Mouse (Mus musculus): ENCODE results near the gene Map3k5. TPM values are rescaled to one million over a fixed set of nuclear protein-coding genes. Genes with fewer than 3 reads are reported as not detected.

Map3k5 gene
- polyA plus RNA-seq, 1 experiment from 2014 or later: 1.4 TPM

DNA sequence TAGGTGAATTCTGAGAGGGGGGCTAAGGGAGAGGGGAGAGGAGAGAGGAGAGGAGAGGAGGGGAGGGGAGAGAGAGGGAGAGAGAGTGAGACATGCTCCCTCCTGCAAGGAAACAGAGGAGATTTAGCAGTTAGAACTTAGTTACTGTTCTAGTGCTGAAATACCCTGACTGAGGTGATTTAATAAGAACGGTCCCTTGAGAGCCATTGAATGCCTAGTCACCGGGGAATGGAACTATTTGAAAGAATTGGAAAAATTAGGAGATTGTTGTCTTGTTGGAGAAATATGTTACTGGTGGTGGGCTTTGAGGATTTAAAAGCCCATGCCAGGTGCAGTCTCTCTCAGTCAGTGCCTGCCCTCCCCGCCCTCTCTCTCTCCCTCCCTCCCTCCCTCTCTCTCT is 61.9 kb downstream of the Map3k5 start:
- Histone ChIP-seq H3K9ac (no peak overlapping the region), H3K4me2 (no peak overlapping the region), H3K27ac (no peak overlapping the region), H3K36me3 (no peaks in the 10 kb centered on the region), H3K4me1 (no peaks in the 10 kb centered on the region), H3K4me3 (no peak overlapping the region), H3K27me3 (no peaks in the 10 kb centered on the region), H3K9me3 (no peaks in the 10 kb centered on the region)
- ATAC-seq (ENCODE audit: insufficient number of reproducible peaks, low FRiP score, low TSS enrichment, low read depth): no peak
- 68% methylated on average over 3 of the region's 3 CpGs for WGBS

DNA sequence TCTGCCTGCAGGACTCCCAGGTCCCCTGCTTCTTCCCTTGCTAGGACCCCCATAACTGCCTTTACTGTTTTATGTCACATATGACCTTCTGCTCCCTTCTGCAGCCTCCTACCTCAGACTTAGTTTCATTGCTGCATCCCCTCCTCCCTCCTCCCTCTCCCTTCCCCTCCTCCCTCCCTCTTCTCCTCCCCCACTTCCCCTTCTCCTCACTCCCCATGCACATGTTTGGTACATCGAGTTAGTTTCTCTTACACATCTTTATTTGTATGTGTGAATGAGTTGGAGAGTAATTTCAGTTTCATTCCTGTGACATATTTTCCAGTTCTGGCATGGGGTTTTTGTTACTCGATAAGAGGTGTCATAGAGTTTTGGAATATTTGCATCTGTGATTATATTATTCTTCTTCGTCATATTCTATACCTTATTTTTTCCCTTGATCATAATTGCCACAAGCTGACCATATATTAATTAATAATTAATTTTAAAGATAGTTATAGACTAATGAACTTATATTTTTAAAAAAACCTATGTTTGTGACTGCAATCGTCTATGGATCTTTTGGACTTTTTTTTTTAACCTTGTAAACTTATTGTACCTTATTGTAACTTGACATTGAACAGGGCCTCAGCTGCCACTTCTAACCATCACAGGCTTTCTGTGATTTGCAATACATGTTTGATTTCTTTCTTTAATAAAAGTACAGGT is 65.6 kb downstream of the Map3k5 start:
- Histone ChIP-seq H3K9ac (no peak overlapping the region), H3K4me1 (peaks cover 6% of the 10 kb centered on the region; the same call in 1 of the 2 replicates), H3K4me3 (no peak overlapping the region), H3K27me3 (no peaks in the 10 kb centered on the region), H3K27ac (no peak overlapping the region), H3K9me3 (no peaks in the 10 kb centered on the region), H3K36me3 (no peaks in the 10 kb centered on the region), H3K4me2 (no peak overlapping the region)
- WGBS: 67% methylated on average over 4 of the region's 4 CpGs
- no peak for ATAC-seq (ENCODE audit: insufficient number of reproducible peaks, low FRiP score, low TSS enrichment, low read depth)

DNA sequence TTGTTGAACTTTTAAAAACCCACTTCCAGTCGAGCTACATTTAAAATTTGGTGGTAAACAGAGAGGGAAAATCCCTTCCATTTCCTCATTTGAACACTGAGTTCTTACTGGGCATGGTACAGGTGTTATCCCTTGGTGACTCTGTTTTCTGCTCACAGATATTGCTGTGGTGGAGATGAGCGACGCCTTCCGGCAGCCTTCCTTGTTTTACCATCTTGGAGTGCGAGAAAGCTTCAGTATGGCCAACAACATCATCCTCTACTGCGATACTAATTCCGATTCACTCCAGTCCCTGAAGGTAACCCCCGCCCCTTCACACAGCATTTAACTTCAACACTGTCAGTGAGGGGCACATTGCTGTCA is 66.1 kb downstream of the Map3k5 start:
- Histone ChIP-seq H3K36me3 (no peaks in the 10 kb centered on the region), H3K4me2 (no peak overlapping the region), H3K4me3 (no peak overlapping the region), H3K27me3 (no peaks in the 10 kb centered on the region), H3K9me3 (no peaks in the 10 kb centered on the region), H3K4me1 (peaks cover 6% of the 10 kb centered on the region; the same call in 1 of the 2 replicates), H3K27ac (no peak overlapping the region), H3K9ac (no peak overlapping the region)
- 80% methylated on average over 8 of the region's 8 CpGs for WGBS
- no peak for ATAC-seq (ENCODE audit: insufficient number of reproducible peaks, low FRiP score, low TSS enrichment, low read depth)

- Histone ChIP-seq H3K27ac (no peak overlapping the region), H3K4me2 (no peak overlapping the region), H3K4me3 (no peak overlapping the region), H3K9me3 (no peaks in the 10 kb centered on the region), H3K27me3 (no peaks in the 10 kb centered on the region), H3K36me3 (no peaks in the 10 kb centered on the region), H3K4me1 (peaks cover 6% of the 10 kb centered on the region; the same call in 1 of the 2 replicates), H3K9ac (no peak overlapping the region)
- no peak for ATAC-seq (ENCODE audit: insufficient number of reproducible peaks, low FRiP score, low TSS enrichment, low read depth)
- 40% methylated on average over 5 of the region's 5 CpGs for WGBS
Measured at GRCm38 (mm10) chr10:20001990-20002389, 67.7 kb downstream of the Map3k5 start.

GRCm38 (mm10) chr10:20003006-20003405 is 68.7 kb downstream of the Map3k5 start:
- WGBS: 58% methylated on average over 5 of the region's 5 CpGs
- ATAC-seq (ENCODE audit: insufficient number of reproducible peaks, low FRiP score, low TSS enrichment, low read depth): no peak
- H3K36me3 ChIP-seq: no peaks in the 10 kb centered on the region
- H3K27me3 ChIP-seq: no peaks in the 10 kb centered on the region
- no peak overlapping the region for H3K27ac ChIP-seq
- H3K9me3 ChIP-seq: no peaks in the 10 kb centered on the region
- no peak overlapping the region for H3K4me3 ChIP-seq
- no peak overlapping the region for H3K9ac ChIP-seq
- no peak overlapping the region for H3K4me2 ChIP-seq
- peaks cover 6% of the 10 kb centered on the region; the same call in 1 of the 2 replicates for H3K4me1 ChIP-seq

DNA sequence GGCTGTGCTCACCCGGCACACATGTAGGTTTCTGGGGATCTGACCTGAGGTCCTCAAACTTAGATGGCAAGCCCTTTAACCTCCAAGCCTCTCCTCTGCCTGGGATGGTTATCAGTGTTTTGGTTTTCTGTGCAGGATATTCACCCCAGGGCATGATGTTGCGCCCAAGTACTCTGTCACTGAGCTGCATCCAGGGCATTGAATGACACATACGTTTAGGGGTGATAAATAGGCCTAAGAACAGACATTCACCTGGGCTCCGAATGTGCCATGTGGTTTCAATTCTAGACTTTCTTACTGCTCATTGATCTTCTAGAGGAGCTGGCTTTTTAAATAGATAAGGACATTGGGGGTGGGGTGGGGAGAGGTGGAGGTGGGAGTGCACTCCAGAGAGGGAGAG is 70.5 kb downstream of the Map3k5 start:
- Histone ChIP-seq H3K4me1 (peaks cover 6% of the 10 kb centered on the region; the same call in 1 of the 2 replicates), H3K27me3 (no peaks in the 10 kb centered on the region), H3K4me3 (no peak overlapping the region), H3K36me3 (no peaks in the 10 kb centered on the region), H3K4me2 (no peak overlapping the region), H3K9ac (no peak overlapping the region), H3K27ac (no peak overlapping the region), H3K9me3 (no peaks in the 10 kb centered on the region)
- 51% methylated on average over 4 of the region's 4 CpGs for whole genome bisulfite sequencing
- ATAC-seq (ENCODE audit: insufficient number of reproducible peaks, low FRiP score, low TSS enrichment, low read depth): no peak

DNA sequence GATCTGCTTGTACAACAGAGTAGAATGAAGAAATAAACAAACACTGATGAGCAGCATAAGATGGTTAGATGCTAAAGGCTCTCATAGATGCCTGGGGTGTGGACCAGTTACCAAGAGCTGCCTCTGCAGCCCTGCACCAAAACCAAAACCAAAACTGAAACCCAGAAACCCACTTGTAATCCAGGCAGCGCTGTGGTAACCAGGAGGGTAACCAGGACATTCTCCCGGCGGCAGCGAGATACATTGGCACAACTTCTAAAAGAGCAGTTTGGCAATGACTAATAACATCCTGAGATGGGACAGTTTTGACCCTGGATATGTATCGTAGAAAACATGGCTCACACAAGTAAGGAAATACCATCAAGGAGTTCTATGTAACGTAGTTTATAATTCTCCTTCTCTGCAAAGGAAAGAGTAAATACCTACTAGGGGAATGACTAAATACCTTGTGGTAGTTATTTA is 71.2 kb downstream of the Map3k5 start:
- H3K4me2 ChIP-seq: no peak overlapping the region
- 91% methylated on average over 6 of the region's 6 CpGs for WGBS
- no peaks in the 10 kb centered on the region for H3K36me3 ChIP-seq
- no peaks in the 10 kb centered on the region for H3K27me3 ChIP-seq
- no peak overlapping the region for H3K4me3 ChIP-seq
- no peak overlapping the region for H3K9ac ChIP-seq
- H3K4me1 ChIP-seq: peaks cover 6% of the 10 kb centered on the region; the same call in 1 of the 2 replicates
- no peaks in the 10 kb centered on the region for H3K9me3 ChIP-seq
- no peak for ATAC-seq (ENCODE audit: insufficient number of reproducible peaks, low FRiP score, low TSS enrichment, low read depth)
- H3K27ac ChIP-seq: no peak overlapping the region

DNA sequence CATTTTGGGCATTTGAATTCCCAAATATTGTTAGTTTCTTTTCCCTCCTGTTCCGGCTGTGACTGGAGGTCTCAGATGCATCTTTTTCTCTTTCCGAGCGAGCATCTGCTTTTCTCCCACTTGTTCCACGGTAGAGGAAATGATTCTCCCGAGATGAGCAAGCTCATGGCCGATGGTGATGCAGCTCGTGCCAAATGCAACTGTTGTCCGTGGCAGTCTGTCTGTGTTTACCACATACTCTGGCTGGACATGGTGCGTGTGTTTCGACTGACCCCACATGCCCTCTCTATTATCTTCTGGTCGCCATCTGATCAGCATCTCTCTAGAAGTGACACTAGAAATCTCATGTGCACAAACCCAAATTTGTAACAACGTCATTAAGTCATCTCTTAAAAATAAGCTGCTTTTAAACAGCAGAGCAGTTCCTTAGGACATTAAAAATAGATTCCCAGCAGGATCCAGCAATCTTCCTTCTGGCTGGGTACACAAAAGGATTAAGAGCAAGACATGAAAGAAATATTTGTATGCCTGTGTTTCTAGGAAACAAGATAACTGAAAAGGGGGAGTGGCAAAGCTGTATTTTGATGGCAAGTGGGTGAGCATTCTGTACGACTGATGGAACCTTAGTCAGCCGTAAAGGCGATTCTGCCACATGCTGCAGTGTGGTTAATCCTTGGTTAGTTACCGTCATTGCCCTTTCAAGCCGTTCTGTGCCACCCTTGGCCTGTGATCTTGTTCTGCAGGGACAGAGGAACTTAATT is 72.2 kb downstream of the Map3k5 start:
- H3K4me3 ChIP-seq: no peak overlapping the region
- 78% methylated on average over 17 of the region's 17 CpGs for WGBS
- no peaks in the 10 kb centered on the region for H3K36me3 ChIP-seq
- no peaks in the 10 kb centered on the region for H3K27me3 ChIP-seq
- H3K4me2 ChIP-seq: no peak overlapping the region
- no peak overlapping the region for H3K27ac ChIP-seq
- no peaks in the 10 kb centered on the region for H3K9me3 ChIP-seq
- no peak overlapping the region for H3K9ac ChIP-seq
- ATAC-seq (ENCODE audit: insufficient number of reproducible peaks, low FRiP score, low TSS enrichment, low read depth): no peak
- peaks cover 6% of the 10 kb centered on the region; the same call in 1 of the 2 replicates for H3K4me1 ChIP-seq

DNA sequence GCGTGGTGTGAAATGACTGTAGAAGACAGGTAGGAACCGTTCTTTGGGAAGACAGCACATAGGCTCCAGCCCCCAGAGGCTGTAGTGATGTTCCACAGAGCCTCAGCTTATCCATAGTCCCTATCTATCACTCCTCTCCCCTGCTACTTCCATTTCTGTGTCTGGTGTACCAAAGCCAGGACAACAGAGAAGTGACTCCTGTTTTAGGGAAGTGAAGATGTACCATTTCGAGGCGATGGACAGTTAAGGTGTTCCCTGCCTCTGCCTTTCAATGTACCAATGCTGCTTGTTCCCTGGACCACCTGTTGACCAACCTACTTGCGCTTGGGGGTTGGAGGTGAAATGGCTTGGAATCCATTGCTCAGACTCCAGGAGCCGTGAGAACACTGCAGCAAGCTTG is 75.0 kb downstream of the Map3k5 start:
- H3K36me3 ChIP-seq: no peaks in the 10 kb centered on the region
- H3K4me2 ChIP-seq: no peak overlapping the region
- no peak overlapping the region for H3K27ac ChIP-seq
- no peaks in the 10 kb centered on the region for H3K27me3 ChIP-seq
- H3K9me3 ChIP-seq: no peaks in the 10 kb centered on the region
- WGBS: 94% methylated on average over 6 of the region's 6 CpGs
- no peak for ATAC-seq (ENCODE audit: insufficient number of reproducible peaks, low FRiP score, low TSS enrichment, low read depth)
- H3K9ac ChIP-seq: no peak overlapping the region
- no peaks in the 10 kb centered on the region for H3K4me1 ChIP-seq
- H3K4me3 ChIP-seq: no peak overlapping the region

- no peak for ATAC-seq (ENCODE audit: insufficient number of reproducible peaks, low FRiP score, low TSS enrichment, low read depth)
- H3K36me3 ChIP-seq: no peaks in the 10 kb centered on the region
Measured at GRCm38 (mm10) chr10:20010018-20010417, 75.7 kb downstream of the Map3k5 start.

DNA sequence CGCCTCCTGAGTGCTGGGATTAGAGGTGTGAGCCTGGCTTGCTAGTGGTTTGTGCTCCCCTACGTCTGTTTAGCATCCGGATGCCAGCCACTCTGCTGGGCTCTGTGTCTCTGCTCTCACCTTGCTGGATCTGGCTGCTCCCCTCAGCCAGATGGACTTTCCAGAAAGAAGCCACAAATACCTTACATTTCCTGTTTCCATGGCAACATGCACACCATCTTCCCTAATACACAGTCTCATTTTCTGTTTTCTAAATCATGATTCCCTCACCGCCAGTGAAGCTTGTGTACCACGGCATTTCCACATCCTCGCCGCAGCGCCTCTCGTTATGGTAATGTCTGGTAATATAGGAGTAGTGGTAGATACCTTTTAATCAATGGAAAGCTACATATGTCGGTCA is 84.1 kb downstream of the Map3k5 start:
- Histone ChIP-seq H3K9ac (no peak overlapping the region), H3K36me3 (no peaks in the 10 kb centered on the region), H3K4me1 (no peaks in the 10 kb centered on the region), H3K27me3 (no peaks in the 10 kb centered on the region), H3K4me3 (no peak overlapping the region), H3K4me2 (no peak overlapping the region), H3K9me3 (0 out of 2 replicates have a peak, but pooled peaks cover 6% of the 10 kb centered on the region), H3K27ac (no peak overlapping the region)
- 88% methylated on average over 10 of the region's 10 CpGs for WGBS
- ATAC-seq (ENCODE audit: insufficient number of reproducible peaks, low FRiP score, low TSS enrichment, low read depth): no peak

More at GRCm38 (mm10) chr10:20010018-20010417, 75.7 kb downstream of the Map3k5 start:
- WGBS: 91% methylated on average over 3 of the region's 3 CpGs
- Histone ChIP-seq H3K4me3 (no peak overlapping the region), H3K9ac (no peak overlapping the region), H3K9me3 (no peaks in the 10 kb centered on the region), H3K27ac (no peak overlapping the region), H3K27me3 (no peaks in the 10 kb centered on the region), H3K4me2 (no peak overlapping the region), H3K4me1 (no peaks in the 10 kb centered on the region)

DNA sequence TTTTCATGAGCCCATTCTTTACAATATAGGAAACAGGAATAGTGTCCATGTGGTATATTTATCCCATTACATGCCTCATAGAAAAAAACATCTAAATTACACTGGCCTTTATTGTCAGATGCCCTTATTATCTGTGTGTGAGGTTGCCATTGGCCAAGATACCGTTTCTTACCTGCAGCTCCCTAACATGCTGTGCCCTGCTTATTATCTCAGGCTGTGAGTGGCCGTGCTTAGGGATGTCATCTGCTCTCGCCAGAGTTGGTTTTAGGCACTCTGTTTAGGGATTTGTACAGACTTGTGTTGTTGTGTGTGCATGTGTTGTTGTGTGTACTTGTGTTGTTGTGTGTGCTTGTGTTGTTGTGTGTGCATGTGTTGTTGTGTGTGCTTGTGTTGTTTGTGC is 84.5 kb downstream of the Map3k5 start:
- H3K9me3 ChIP-seq: 0 out of 2 replicates have a peak, but pooled peaks cover 6% of the 10 kb centered on the region
- no peak for ATAC-seq (ENCODE audit: insufficient number of reproducible peaks, low FRiP score, low TSS enrichment, low read depth)
- H3K4me3 ChIP-seq: no peak overlapping the region
- no peak overlapping the region for H3K9ac ChIP-seq
- no peak overlapping the region for H3K4me2 ChIP-seq
- no peak overlapping the region for H3K27ac ChIP-seq
- H3K27me3 ChIP-seq: no peaks in the 10 kb centered on the region
- no peaks in the 10 kb centered on the region for H3K4me1 ChIP-seq
- WGBS: 89% methylated on average over 3 of the region's 3 CpGs
- no peaks in the 10 kb centered on the region for H3K36me3 ChIP-seq

All from limb, embryonic 15.5 days (tissue).